Mouse (Mus musculus) adrenal gland, postnatal 4 days (tissue): Measurements from ENCODE around the gene Srsf1. TPM values are rescaled to one million over a fixed set of nuclear protein-coding genes. Genes with fewer than 3 reads are reported as not detected.

Experiments
- DNase-seq, 2 experiments: peaks; one replicate each; pipeline ENCODE4 v3.0.0; 2021 to 2022; ENCODE audit warnings: low spot score in 2 of 2, mixed read lengths in 2 of 2
- long read RNA-seq, 2 experiments: library from polyadenylated mRNA; stranded (forward); transcript quantifications; one replicate each; pipeline ENCODE4 v2.0.0; 2021
- total RNA-seq, 2 experiments: library from RNA; stranded (reverse); gene quantifications; 2 replicates each; pipeline ENCODE4 v1.2.3; 2021

Srsf1 gene
- total RNA-seq, result 100 to 1,000 TPM; 299 to 343 TPM
- long read RNA-seq, experiment 1, full-length matches to known transcripts, result 13 of 62 reads
- long read RNA-seq, experiment 1, partial matches to known transcripts, result 6 of 62 reads
- long read RNA-seq, experiment 1, other reads (novel, unspliced or antisense), result 43 of 62 reads
- long read RNA-seq, experiment 2, full-length matches to known transcripts, result 57 of 143 reads
- long read RNA-seq, experiment 2, partial matches to known transcripts, result 1 of 143 reads
- long read RNA-seq, experiment 2, other reads (novel, unspliced or antisense), result 85 of 143 reads

- peak; percentile 97 to 98 for DNase-seq
Measured at GRCm38 (mm10) chr11:88046944-88047794, at the start of gene Srsf1. TSS of gene Srsf1 (plus strand) at chr11:88047373.

- DNase-seq, result no peak
Measured at GRCm38 (mm10) chr11:87999751-88000150, 47.4 kb upstream of the Srsf1 start.

GRCm38 (mm10) chr11:88002738-88003137, 44.4 kb upstream of the Srsf1 start:
- DNase-seq, result no peak

GRCm38 (mm10) chr11:88004123-88004522, 43.0 kb upstream of the Srsf1 start:
- no peak for DNase-seq

GRCm38 (mm10) chr11:88008641-88009040, 38.5 kb upstream of the Srsf1 start:
- no peak for DNase-seq

- no peak for DNase-seq
Measured at GRCm38 (mm10) chr11:88009542-88010190, 37.5 kb upstream of the Srsf1 start.

GRCm38 (mm10) chr11:88011208-88011913, 35.8 kb upstream of the Srsf1 start:
- DNase-seq, result no peak

GRCm38 (mm10) chr11:88011914-88012419, 35.2 kb upstream of the Srsf1 start:
- DNase-seq, result no peak

GRCm38 (mm10) chr11:88012621-88013244, 34.4 kb upstream of the Srsf1 start:
- DNase-seq, result no peak

GRCm38 (mm10) chr11:88013632-88014031, 33.5 kb upstream of the Srsf1 start:
- no peak for DNase-seq

- DNase-seq, result no peak
Measured at GRCm38 (mm10) chr11:88015161-88015560, 32.0 kb upstream of the Srsf1 start.

- no peak for DNase-seq
Measured at GRCm38 (mm10) chr11:88015795-88016194, 31.4 kb upstream of the Srsf1 start.

- no peak for DNase-seq
Measured at GRCm38 (mm10) chr11:88023933-88024332, 23.2 kb upstream of the Srsf1 start.

GRCm38 (mm10) chr11:88027391-88028035, 19.7 kb upstream of the Srsf1 start:
- no peak for DNase-seq

GRCm38 (mm10) chr11:88028193-88028684, 18.9 kb upstream of the Srsf1 start:
- DNase-seq, result no peak

GRCm38 (mm10) chr11:88030219-88030618, 17.0 kb upstream of the Srsf1 start:
- no peak for DNase-seq

- DNase-seq, result no peak
Measured at GRCm38 (mm10) chr11:88030836-88031235, 16.3 kb upstream of the Srsf1 start.

- no peak for DNase-seq
Measured at GRCm38 (mm10) chr11:88031753-88032152, 15.4 kb upstream of the Srsf1 start.

GRCm38 (mm10) chr11:88035970-88036369, 11.2 kb upstream of the Srsf1 start:
- DNase-seq, result no peak

GRCm38 (mm10) chr11:88036761-88037251, 10.4 kb upstream of the Srsf1 start:
- no peak for DNase-seq
